Mouse (Mus musculus): ENCODE measurements around the gene Csf3. TPM values are rescaled to one million over a fixed set of nuclear protein-coding genes. Genes with fewer than 3 reads are reported as not detected.

The Csf3 gene
- polyA plus RNA-seq, 1 experiment from 2014 or later, result not detected

DNA sequence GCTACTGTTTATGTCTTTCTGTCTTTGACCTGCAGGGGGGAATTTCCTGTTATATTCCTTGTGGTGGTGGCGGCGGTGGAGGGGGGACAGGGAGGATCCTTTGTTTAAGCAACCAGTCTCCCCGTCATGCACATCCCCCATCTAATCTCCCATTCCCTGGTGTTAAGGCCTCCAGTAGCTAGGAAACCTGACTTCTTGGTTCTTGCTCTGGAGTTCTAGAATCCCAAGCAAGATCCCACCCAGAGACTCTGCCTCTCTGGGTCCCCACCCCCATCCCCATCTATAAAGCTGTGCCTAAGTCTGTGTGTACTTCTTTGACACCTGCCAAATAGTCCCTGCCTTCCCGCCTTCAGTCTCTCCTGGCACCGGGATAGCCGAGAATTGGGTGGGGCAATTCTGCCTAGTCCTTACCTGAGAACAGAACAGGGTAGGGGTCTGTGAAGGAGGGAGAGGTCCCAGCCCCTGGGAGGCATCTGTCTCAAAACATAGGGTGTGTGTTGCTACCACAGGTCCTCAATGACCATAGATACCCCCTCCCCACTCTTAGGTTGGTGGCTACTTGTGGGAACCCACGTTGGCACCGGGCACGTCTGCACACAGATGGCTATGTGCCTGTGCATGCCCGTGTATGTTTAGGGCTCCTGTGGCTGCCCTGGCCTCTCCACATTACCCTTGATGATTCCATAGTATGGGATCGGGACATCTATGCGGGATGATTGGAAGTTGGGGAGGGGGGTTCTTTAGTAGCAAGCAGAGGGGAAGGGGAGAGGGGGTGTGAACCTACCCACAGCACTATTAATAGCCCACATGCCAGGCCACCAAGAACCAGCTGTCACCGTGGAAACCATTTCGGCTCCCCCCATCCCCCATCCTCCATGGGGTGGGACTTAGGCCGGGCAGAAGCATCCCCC is 47.7 kb downstream of the Csf3 start:
- no peaks in the 10 kb centered on the region for H3K9me3 ChIP-seq (replicated peaks; ENCODE audit: control insufficient read depth, low read length)
- H3K4me2 ChIP-seq (ENCODE audit: low read depth, low read length), result peak overlapping the region; percentile 44
- H3K27me3 ChIP-seq (ENCODE audit: control insufficient read depth, insufficient read depth, low read length), result no peaks in the 10 kb centered on the region
- ATAC-seq (replicated peaks; ENCODE audit: extremely low read depth, insufficient read depth, low FRiP score), result no peak
- 28% methylated on average over 15 of the region's 15 CpGs for WGBS
- H3K9ac ChIP-seq (ENCODE audit: low read length), result peak overlapping the region; percentile 58
- H3K36me3 ChIP-seq (ENCODE audit: control insufficient read depth, insufficient read depth), result peaks cover 3% of the 10 kb centered on the region; the same call in 1 of the 2 replicates
- peaks cover 97% of the 10 kb centered on the region for H3K4me1 ChIP-seq (ENCODE audit: control insufficient read depth, insufficient read depth, low read length)
- H3K4me3 ChIP-seq (ENCODE audit: low read length), result no peak overlapping the region
- H3K27ac ChIP-seq (ENCODE audit: low read length), result peak overlapping the region; percentile 88

- peak overlapping the region; percentile 92 for H3K27ac ChIP-seq (ENCODE audit: low read length)
- no peak for ATAC-seq (replicated peaks; ENCODE audit: extremely low read depth, insufficient read depth, low FRiP score)
Observed at GRCm38 (mm10) chr11:98749716-98750115, 48.7 kb downstream of the Csf3 start.

GRCm38 (mm10) chr11:98750351-98751201 is 49.5 kb downstream of the Csf3 start:
- peak; percentile 28 for ATAC-seq (replicated peaks; ENCODE audit: extremely low read depth, insufficient read depth, low FRiP score)
- WGBS, result 22% methylated on average over 17 of the region's 17 CpGs
- H3K4me3 ChIP-seq (ENCODE audit: low read length), result peak overlapping the region; percentile 17
- H3K9me3 ChIP-seq (replicated peaks; ENCODE audit: control insufficient read depth, low read length), result no peaks in the 10 kb centered on the region
- peak overlapping the region; percentile 92 for H3K27ac ChIP-seq (ENCODE audit: low read length)
- peaks cover 96% of the 10 kb centered on the region for H3K4me1 ChIP-seq (ENCODE audit: control insufficient read depth, insufficient read depth, low read length)
- no peaks in the 10 kb centered on the region for H3K27me3 ChIP-seq (ENCODE audit: control insufficient read depth, insufficient read depth, low read length)
- H3K36me3 ChIP-seq (ENCODE audit: control insufficient read depth, insufficient read depth), result peaks cover 6% of the 10 kb centered on the region; the same call in 1 of the 2 replicates
- peak overlapping the region; percentile 51 for H3K4me2 ChIP-seq (ENCODE audit: low read depth, low read length)
- H3K9ac ChIP-seq (ENCODE audit: low read length), result peak overlapping the region; percentile 64

More at GRCm38 (mm10) chr11:98749716-98750115, 48.7 kb downstream of the Csf3 start:
- Histone ChIP-seq H3K4me2 (ENCODE audit: low read depth, low read length) (peak overlapping the region; percentile 44), H3K27me3 (ENCODE audit: control insufficient read depth, insufficient read depth, low read length) (no peaks in the 10 kb centered on the region), H3K9me3 (replicated peaks; ENCODE audit: control insufficient read depth, low read length) (no peaks in the 10 kb centered on the region), H3K4me1 (ENCODE audit: control insufficient read depth, insufficient read depth, low read length) (peaks cover 97% of the 10 kb centered on the region), H3K36me3 (ENCODE audit: control insufficient read depth, insufficient read depth) (peaks cover 6% of the 10 kb centered on the region; the same call in 1 of the 2 replicates), H3K9ac (ENCODE audit: low read length) (peak overlapping the region; percentile 61), H3K4me3 (ENCODE audit: low read length) (no peak overlapping the region)
- WGBS, result 17% methylated on average over 5 of the region's 5 CpGs

GRCm38 (mm10) chr11:98751221-98751782 is 50.2 kb downstream of the Csf3 start:
- WGBS, result 8% methylated on average over 6 of the region's 6 CpGs
- H3K4me3 ChIP-seq (ENCODE audit: low read length), result peak overlapping the region; percentile 17

GRCm38 (mm10) chr11:98752562-98753140 is 51.6 kb downstream of the Csf3 start:
- H3K36me3 ChIP-seq (ENCODE audit: control insufficient read depth, insufficient read depth), result peaks cover 17% of the 10 kb centered on the region
- H3K4me2 ChIP-seq (ENCODE audit: low read depth, low read length), result no peak overlapping the region
- H3K27ac ChIP-seq (ENCODE audit: low read length), result peak overlapping the region; percentile 92
- H3K9me3 ChIP-seq (replicated peaks; ENCODE audit: control insufficient read depth, low read length), result no peaks in the 10 kb centered on the region
- 82% methylated on average over 10 of the region's 10 CpGs for WGBS
- peaks cover 87% of the 10 kb centered on the region for H3K4me1 ChIP-seq (ENCODE audit: control insufficient read depth, insufficient read depth, low read length)
- ATAC-seq (replicated peaks; ENCODE audit: extremely low read depth, insufficient read depth, low FRiP score), result no peak
- no peak overlapping the region for H3K4me3 ChIP-seq (ENCODE audit: low read length)
- H3K9ac ChIP-seq (ENCODE audit: low read length), result peak overlapping the region; percentile 64
- no peaks in the 10 kb centered on the region for H3K27me3 ChIP-seq (ENCODE audit: control insufficient read depth, insufficient read depth, low read length)

More at GRCm38 (mm10) chr11:98751221-98751782, 50.2 kb downstream of the Csf3 start:
- no peaks in the 10 kb centered on the region for H3K9me3 ChIP-seq (replicated peaks; ENCODE audit: control insufficient read depth, low read length)
- H3K27me3 ChIP-seq (ENCODE audit: control insufficient read depth, insufficient read depth, low read length), result no peaks in the 10 kb centered on the region
- peaks cover 9% of the 10 kb centered on the region; the same call in 1 of the 2 replicates for H3K36me3 ChIP-seq (ENCODE audit: control insufficient read depth, insufficient read depth)
- H3K4me1 ChIP-seq (ENCODE audit: control insufficient read depth, insufficient read depth, low read length), result peaks cover 96% of the 10 kb centered on the region
- peak; percentile 56 for ATAC-seq (replicated peaks; ENCODE audit: extremely low read depth, insufficient read depth, low FRiP score)
- H3K9ac ChIP-seq (ENCODE audit: low read length), result peak overlapping the region; percentile 64
- H3K27ac ChIP-seq (ENCODE audit: low read length), result peak overlapping the region; percentile 92
- H3K4me2 ChIP-seq (ENCODE audit: low read depth, low read length), result peak overlapping the region; percentile 51

Other genes with a start within 250 kb of the Csf3 start
- gene Ikzf3, start 155.2 kb upstream of the Csf3 start, polyA plus RNA-seq (2015; fragmentation: Nextera tagmentation; extraction: Ambion mirVana), result 1.0 and 4.0 TPM in 2 replicates
- 0.42 and 0.62 TPM in 2 replicates for gene Zpbp2, start 150.2 kb upstream of the Csf3 start, polyA plus RNA-seq (2015; fragmentation: Nextera tagmentation; extraction: Ambion mirVana)
- 65.1 and 66.7 TPM in 2 replicates for gene Ormdl3, start 113.9 kb upstream of the Csf3 start, polyA plus RNA-seq (2015; fragmentation: Nextera tagmentation; extraction: Ambion mirVana)
- not detected in 2 replicates for gene Lrrc3c, start 103.0 kb upstream of the Csf3 start, polyA plus RNA-seq (2015; fragmentation: Nextera tagmentation; extraction: Ambion mirVana)
- 0.30 and 2.9 TPM in 2 replicates for gene Gm12355, start 75.6 kb upstream of the Csf3 start, polyA plus RNA-seq (2015; fragmentation: Nextera tagmentation; extraction: Ambion mirVana)
- 0.09 TPM in 1 of 2 replicates, not detected in the other for gene Gsdma3, start 74.9 kb upstream of the Csf3 start, polyA plus RNA-seq (2015; fragmentation: Nextera tagmentation; extraction: Ambion mirVana)
- gene Gsdma2, start 54.5 kb upstream of the Csf3 start, polyA plus RNA-seq (2015; fragmentation: Nextera tagmentation; extraction: Ambion mirVana), result 0.18 TPM in 1 of 2 replicates, not detected in the other
- gene Gsdma, start 36.9 kb upstream of the Csf3 start, polyA plus RNA-seq (2015; fragmentation: Nextera tagmentation; extraction: Ambion mirVana), result not detected in 2 replicates
- gene Psmd3, start 18.7 kb upstream of the Csf3 start, polyA plus RNA-seq (2015; fragmentation: Nextera tagmentation; extraction: Ambion mirVana), result 166 and 169 TPM in 2 replicates
- gene Med24, start 28.2 kb downstream of the Csf3 start, polyA plus RNA-seq (2015; fragmentation: Nextera tagmentation; extraction: Ambion mirVana), result 36.8 and 40.3 TPM in 2 replicates
- 37.5 and 40.2 TPM in 2 replicates for gene Thra, start 39.4 kb downstream of the Csf3 start, polyA plus RNA-seq (2015; fragmentation: Nextera tagmentation; extraction: Ambion mirVana)
- 7.0 and 8.2 TPM in 2 replicates for gene Nr1d1, start 74.1 kb downstream of the Csf3 start, polyA plus RNA-seq (2015; fragmentation: Nextera tagmentation; extraction: Ambion mirVana)
- 15.2 and 15.5 TPM in 2 replicates for gene Msl1, start 94.3 kb downstream of the Csf3 start, polyA plus RNA-seq (2015; fragmentation: Nextera tagmentation; extraction: Ambion mirVana)
- gene Casc3, start 103.6 kb downstream of the Csf3 start, polyA plus RNA-seq (2015; fragmentation: Nextera tagmentation; extraction: Ambion mirVana), result 23.4 and 24.0 TPM in 2 replicates
- 1.0 and 1.1 TPM in 2 replicates for gene Rapgefl1, start 135.5 kb downstream of the Csf3 start, polyA plus RNA-seq (2015; fragmentation: Nextera tagmentation; extraction: Ambion mirVana)
- 3.1 and 3.4 TPM in 2 replicates for gene Wipf2, start 162.4 kb downstream of the Csf3 start, polyA plus RNA-seq (2015; fragmentation: Nextera tagmentation; extraction: Ambion mirVana)
- gene Cdc6, start 206.5 kb downstream of the Csf3 start, polyA plus RNA-seq (2015; fragmentation: Nextera tagmentation; extraction: Ambion mirVana), result 18.6 and 23.0 TPM in 2 replicates
- gene Rara, start 226.6 kb downstream of the Csf3 start, polyA plus RNA-seq (2015; fragmentation: Nextera tagmentation; extraction: Ambion mirVana), result 28.2 and 28.6 TPM in 2 replicates